21 mouse cellular contexts compared by ENCODE assay signal in the genomic region with DNA sequence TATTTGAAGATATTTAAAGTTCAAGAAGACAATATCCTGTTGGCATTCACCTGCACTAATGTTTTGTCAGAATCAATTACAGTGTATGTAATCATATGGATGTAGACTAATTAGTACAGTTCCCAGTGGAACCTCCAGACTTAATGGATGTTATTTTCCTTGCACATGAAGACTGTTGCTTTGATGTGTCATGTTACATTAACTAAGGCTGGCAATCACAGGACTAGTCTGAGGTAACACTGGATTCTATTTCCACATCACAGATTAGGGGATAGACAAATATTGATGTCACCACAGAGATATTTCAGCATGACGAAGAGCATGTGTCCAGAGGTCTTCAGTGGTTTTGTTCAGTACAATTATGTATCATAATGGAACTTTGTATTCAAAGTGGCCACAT.
DNase-seq lines count a peak whose midpoint lies in the region; ATAC-seq lines count a peak whose summit lies in the region.
"Had no signal": no experiment of that assay in that cellular context is flagged by ENCODE, and none has a peak within 500 bp of the region (broad histone marks: within the 10 kb centered on the region; RNA-seq: fewer than 3 reads in every experiment).

No protein-coding gene starts in this region.

- no peak overlapping the region for H3K9ac ChIP-seq in embryonic facial prominence, embryonic 11.5 days (replicated peaks; ENCODE audit: low read length)
- H3K9ac ChIP-seq in midbrain, embryonic 16.5 days (ENCODE audit: low read depth, low read length), result no peak overlapping the region
- H3K9ac ChIP-seq: forebrain, embryonic 12.5 days; heart, embryonic 15.5 days; hindbrain, embryonic 13.5 days had no signal

- no peaks in the 10 kb centered on the region for H3K36me3 ChIP-seq in embryonic facial prominence, embryonic 11.5 days (replicated peaks; ENCODE audit: control insufficient read depth, insufficient read depth, low read depth, low read length)
- no peaks in the 10 kb centered on the region for H3K36me3 ChIP-seq in embryonic facial prominence, embryonic 10.5 days (replicated peaks)
- no peaks in the 10 kb centered on the region for H3K36me3 ChIP-seq in midbrain, embryonic 16.5 days (ENCODE audit: control insufficient read depth, insufficient read depth, low read length)
- no peaks in the 10 kb centered on the region for H3K36me3 ChIP-seq in midbrain, embryonic 10.5 days
- H3K36me3 ChIP-seq: forebrain, embryonic 12.5 days; heart, embryonic 15.5 days; hindbrain, embryonic 13.5 days had no signal

- no peaks in the 10 kb centered on the region for H3K4me1 ChIP-seq in embryonic facial prominence, embryonic 11.5 days (ENCODE audit: control insufficient read depth, insufficient read depth, low read length)
- no peaks in the 10 kb centered on the region for H3K4me1 ChIP-seq in embryonic facial prominence, embryonic 10.5 days
- H3K4me1 ChIP-seq in midbrain, embryonic 16.5 days (ENCODE audit: control insufficient read depth, insufficient read depth, low read length), result no peaks in the 10 kb centered on the region
- H3K4me1 ChIP-seq in midbrain, embryonic 10.5 days, result no peaks in the 10 kb centered on the region
- H3K4me1 ChIP-seq: forebrain, embryonic 12.5 days; heart, embryonic 15.5 days; hindbrain, embryonic 13.5 days had no signal

- WGBS in embryonic facial prominence, embryonic 11.5 days, result 26% methylated on average over 1 of the region's 1 CpGs
- WGBS in embryonic facial prominence, embryonic 10.5 days, result 49% methylated on average over 1 of the region's 1 CpGs
- 47% methylated on average over 1 of the region's 1 CpGs for WGBS in midbrain, embryonic 16.5 days
- WGBS in midbrain, embryonic 10.5 days, result 82% methylated on average over 1 of the region's 1 CpGs

- no peaks in the 10 kb centered on the region for H3K27me3 ChIP-seq in embryonic facial prominence, embryonic 11.5 days (ENCODE audit: control insufficient read depth, insufficient read depth, low read length)
- H3K27me3 ChIP-seq in embryonic facial prominence, embryonic 10.5 days (replicated peaks; ENCODE audit: low read depth, poor library complexity, severe bottlenecking), result no peaks in the 10 kb centered on the region
- no peaks in the 10 kb centered on the region for H3K27me3 ChIP-seq in midbrain, embryonic 16.5 days (ENCODE audit: control insufficient read depth, insufficient read depth, low read depth, low read length)
- H3K27me3 ChIP-seq in midbrain, embryonic 10.5 days (ENCODE audit: low read depth, poor library complexity, severe bottlenecking), result no peaks in the 10 kb centered on the region
- H3K27me3 ChIP-seq: CH12.LX; forebrain, embryonic 12.5 days; heart, embryonic 15.5 days; hindbrain, embryonic 13.5 days had no signal

- H3K27ac ChIP-seq in embryonic facial prominence, embryonic 11.5 days (replicated peaks; ENCODE audit: low read depth, low read length), result no peak overlapping the region
- H3K27ac ChIP-seq in embryonic facial prominence, embryonic 10.5 days (replicated peaks), result no peak overlapping the region
- H3K27ac ChIP-seq in midbrain, embryonic 16.5 days (ENCODE audit: low read length), result no peak overlapping the region
- no peak overlapping the region for H3K27ac ChIP-seq in midbrain, embryonic 10.5 days (replicated peaks)
- H3K27ac ChIP-seq: forebrain, embryonic 12.5 days; heart, adult 2 months; heart, embryonic 15.5 days; hindbrain, embryonic 13.5 days had no signal

- DNase-seq in embryonic facial prominence, embryonic 11.5 days (ENCODE audit: low spot score), result peak; percentile 26
- DNase-seq in embryonic facial prominence, embryonic 10.5 days (ENCODE audit: low spot score), result no peak
- no peak for DNase-seq in midbrain, embryonic 10.5 days (ENCODE audit: low spot score)
- DNase-seq in retina, postnatal 1 day, result peak; percentile 88
- no peak for DNase-seq in ovary, postnatal 10 days (ENCODE audit: low spot score)
- DNase-seq in left cerebral cortex, adult 9 months (ENCODE audit: low spot score in 2 of 2), result no peak
- DNase-seq: adrenal gland, adult 2 months; adrenal gland, postnatal 25 days; cerebellum, adult 8-10 months; cerebellum, postnatal 14 days; gastrocnemius, postnatal 10 days; heart, adult 2 months; heart, postnatal 14 days had no signal

- H3K4me2 ChIP-seq in embryonic facial prominence, embryonic 11.5 days (ENCODE audit: low read depth, low read length), result no peak overlapping the region
- no peak overlapping the region for H3K4me2 ChIP-seq in midbrain, embryonic 16.5 days (ENCODE audit: low read length)
- H3K4me2 ChIP-seq: forebrain, embryonic 12.5 days; heart, embryonic 11.5 days; heart, embryonic 15.5 days; hindbrain, embryonic 13.5 days had no signal

- no peak overlapping the region for H3K4me3 ChIP-seq in embryonic facial prominence, embryonic 11.5 days (ENCODE audit: low read depth, low read length)
- H3K4me3 ChIP-seq in embryonic facial prominence, embryonic 10.5 days, result no peak overlapping the region
- H3K4me3 ChIP-seq in midbrain, embryonic 16.5 days (ENCODE audit: low read depth, low read length), result no peak overlapping the region
- H3K4me3 ChIP-seq in midbrain, embryonic 10.5 days, result no peak overlapping the region
- H3K4me3 ChIP-seq: forebrain, embryonic 12.5 days; heart, adult 2 months; heart, embryonic 15.5 days; hindbrain, embryonic 13.5 days had no signal

- no peaks in the 10 kb centered on the region for H3K9me3 ChIP-seq in embryonic facial prominence, embryonic 11.5 days (replicated peaks; ENCODE audit: control insufficient read depth, low read length)
- H3K9me3 ChIP-seq in embryonic facial prominence, embryonic 10.5 days, result no peaks in the 10 kb centered on the region
- H3K9me3 ChIP-seq in midbrain, embryonic 16.5 days (replicated peaks; ENCODE audit: control insufficient read depth, low read length, poor library complexity, severe bottlenecking), result no peaks in the 10 kb centered on the region
- no peaks in the 10 kb centered on the region for H3K9me3 ChIP-seq in midbrain, embryonic 10.5 days (replicated peaks)
- H3K9me3 ChIP-seq: forebrain, embryonic 12.5 days; heart, embryonic 15.5 days; hindbrain, embryonic 13.5 days had no signal

- peak; percentile 70 for ATAC-seq in embryonic facial prominence, embryonic 11.5 days (replicated peaks; ENCODE audit: insufficient number of reproducible peaks, low FRiP score, low TSS enrichment, low read depth)
- peak; percentile 66; the same call in 1 of the 2 replicates for ATAC-seq in midbrain, embryonic 16.5 days
- ATAC-seq in granulocyte monocyte progenitor cell, adult 5-6 weeks (replicated peaks; ENCODE audit: poor library complexity, severe bottlenecking), result peak; percentile 46
- ATAC-seq: forebrain, embryonic 16.5 days had no signal

Comparison
In these comparisons a context has a peak if more than half of its experiments do, and no peak if none do; other contexts are left out.
1. DNase-seq: peak in embryonic facial prominence, embryonic 11.5 days (single experiment) and retina, postnatal 1 day (single experiment); none in embryonic facial prominence, embryonic 10.5 days (single experiment), midbrain, embryonic 10.5 days (single experiment), ovary, postnatal 10 days (single experiment) and left cerebral cortex, adult 9 months (0 of 2).
2. Peak in every context shown above with its lines, with median percentiles within 50 percentile points of each other: ATAC-seq.